Mouse (Mus musculus): ENCODE data around the gene Map3k6.

DNA sequence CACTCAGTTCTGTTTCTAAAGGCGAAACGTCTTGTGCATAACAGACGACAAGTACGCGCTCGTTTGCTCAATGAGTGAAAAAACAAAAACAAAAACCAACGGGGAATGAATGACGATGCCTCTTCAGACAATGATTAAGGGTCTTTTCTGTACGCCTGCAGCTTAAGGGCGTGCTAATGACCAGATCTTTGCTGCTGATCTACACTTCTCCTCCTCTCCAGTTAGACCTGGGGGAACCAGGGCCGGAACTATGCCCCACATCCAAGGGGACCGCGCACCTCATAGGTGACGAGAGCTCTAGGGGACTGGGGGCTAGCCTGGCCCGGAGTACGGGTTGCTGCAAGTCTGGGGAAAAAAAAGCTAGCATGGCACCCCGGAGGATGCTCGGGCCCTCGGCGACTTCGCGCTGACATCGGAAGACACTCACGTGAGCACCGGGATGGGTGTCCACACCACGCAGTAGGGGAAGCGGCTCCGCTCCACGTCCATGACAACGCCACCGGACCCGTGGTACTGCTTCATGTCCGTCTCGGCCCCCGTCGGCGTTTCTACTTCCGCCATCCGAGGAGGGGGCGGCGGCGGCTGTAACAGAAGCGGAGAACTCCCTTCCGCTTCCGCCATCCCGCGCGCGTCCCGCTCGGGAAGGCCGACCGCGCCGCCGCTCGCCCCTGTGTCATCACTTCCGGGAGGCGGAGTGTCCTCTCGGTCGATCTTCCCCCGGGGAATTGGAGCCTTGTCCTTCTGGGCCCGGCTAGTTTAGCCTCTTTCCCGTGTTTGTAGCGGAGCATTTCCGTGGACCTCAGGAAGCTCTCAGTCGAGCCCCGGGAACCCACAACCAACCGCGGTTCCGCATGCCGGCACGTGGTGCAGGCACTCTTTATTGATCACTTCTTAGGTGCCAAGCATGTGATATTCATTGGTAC, 36.7 kb downstream of the Map3k6 start, which contains the start of gene Tmem222:
- TF ChIP-seq CTCF (IDR thresholded peaks at IDR 0.05; ENCODE audit: low read depth, low read length) (no peak), POLR2A (IDR thresholded peaks at IDR 0.05; ENCODE audit: borderline replicate concordance, low read depth, low read length) (no peak)

All from bone marrow macrophage, adult 2 months (primary cell).